Mouse (Mus musculus) MEL (cell line): ENCODE measurements at regions not wholly inside any gene's neighbourhood (a gene's known extent, or its start where the extent isn't known, plus 50 kb on each side); places are given as distances from the start of the nearest gene placed in this dataset.

Experiments used
- DNase-seq: peaks from one replicate; pipeline ENCODE4 v3.0.0; 2011; ENCODE audit warnings: low read depth, low spot score
- H3K27ac ChIP-seq: 2 replicates; pipeline ENCODE4 v1.5.1; 2012; ENCODE audit warnings: low read depth, mild to moderate bottlenecking, control low read depth, low read length, moderate library complexity; ENCODE audit not compliant: control insufficient read depth
- H3K27me3 ChIP-seq, 2 experiments: fragments of 150-350 bp in 1 of 2; sonication (generic) in 1 of 2; 2 replicates each; pipeline ENCODE4 v1.6.1; 2012; ENCODE audit warnings: low read length in 2 of 2, mild to moderate bottlenecking in 2 of 2, improper control_type of control experiment in 1 of 2, moderate library complexity in 1 of 2; ENCODE audit not compliant: insufficient read depth in 2 of 2, control insufficient read depth in 1 of 2
- H3K36me3 ChIP-seq, 2 experiments: 2 replicates each; pipeline ENCODE4 v1.6.1; 2012 to 2014; ENCODE audit warnings: low read length in 2 of 2, improper control_type of control experiment in 1 of 2, inconsistent platforms in 1 of 2, mild to moderate bottlenecking in 1 of 2; ENCODE audit not compliant: insufficient read depth in 2 of 2, control insufficient read depth in 1 of 2
- H3K4me1 ChIP-seq, 2 experiments: fragments of 150-350 bp in 1 of 2; sonication (generic) in 1 of 2; 2 replicates each; pipeline ENCODE4 v1.6.1; 2012; ENCODE audit warnings: low read length in 2 of 2, improper control_type of control experiment in 1 of 2, mild to moderate bottlenecking in 1 of 2; ENCODE audit not compliant: insufficient read depth in 2 of 2, control insufficient read depth in 1 of 2
- H3K4me3 ChIP-seq, 2 experiments: fragments of 150-350 bp in 1 of 2; sonication (generic) in 1 of 2; 2 replicates each; pipeline ENCODE4 v1.5.1; 2012; ENCODE audit warnings: low read depth in 2 of 2, low read length in 2 of 2, mild to moderate bottlenecking in 2 of 2, moderate library complexity in 2 of 2, control low read depth in 1 of 2, improper control_type of control experiment in 1 of 2; ENCODE audit not compliant: control insufficient read depth in 1 of 2, insufficient read depth in 1 of 2
- H3K79me2 ChIP-seq: 2 replicates; pipeline ENCODE4 v1.6.1; 2012; ENCODE audit warnings: mild to moderate bottlenecking, low read length, moderate library complexity; ENCODE audit not compliant: control insufficient read depth, poor library complexity, insufficient read depth
- H3K9ac ChIP-seq: 2 replicates; pipeline ENCODE4 v1.6.1; 2012; ENCODE audit warnings: low read depth, mild to moderate bottlenecking, control low read depth, low read length, moderate library complexity; ENCODE audit not compliant: control insufficient read depth, poor library complexity, severe bottlenecking
- H3K9me3 ChIP-seq: fragments of 150-350 bp; sonication (generic); replicated peaks from 2 replicates; pipeline ENCODE4 v1.6.1; 2012; ENCODE audit warnings: mild to moderate bottlenecking, low read length, improper control_type of control experiment, moderate library complexity; ENCODE audit not compliant: insufficient read depth
- CHD1 ChIP-seq: IDR thresholded peaks from 2 replicates; pipeline ENCODE4 v1.6.1; 2012; ENCODE audit warnings: low read depth, mild to moderate bottlenecking, inconsistent platforms, low read length, improper control_type of control experiment
- CTCF ChIP-seq, 3 experiments: IDR thresholded peaks in 2 of 3; conservative IDR thresholded peaks in 1 of 3; 2 replicates each; pipeline ENCODE4 v1.5.1; 2011 to 2012; ENCODE audit warnings: low read length in 3 of 3, low read depth in 2 of 3, mild to moderate bottlenecking in 2 of 3, improper control_type of control experiment in 1 of 3, inconsistent platforms in 1 of 3, mixed read lengths in 1 of 3, moderate library complexity in 1 of 3; ENCODE audit not compliant: control insufficient read depth in 1 of 3, insufficient read depth in 1 of 3, poor library complexity in 1 of 3, severe bottlenecking in 1 of 3
- GABPA ChIP-seq: IDR thresholded peaks from 2 replicates; pipeline ENCODE4 v1.6.1; 2012; ENCODE audit warnings: low read depth, mild to moderate bottlenecking, inconsistent platforms, low read length, improper control_type of control experiment, moderate library complexity
- JUND ChIP-seq: IDR thresholded peaks from 2 replicates; pipeline ENCODE4 v1.6.1; 2011; ENCODE audit warnings: low read depth, mild to moderate bottlenecking, improper control_type of control experiment, low read length
- MAX ChIP-seq: IDR thresholded peaks from 2 replicates; pipeline ENCODE4 v1.6.1; 2011; ENCODE audit warnings: low read length, improper control_type of control experiment
- NRF1 ChIP-seq: IDR thresholded peaks from 2 replicates; pipeline ENCODE4 v1.6.1; 2014; ENCODE audit warnings: low read depth, mild to moderate bottlenecking, inconsistent platforms, low read length, improper control_type of control experiment, moderate library complexity; ENCODE audit not compliant: poor library complexity, insufficient read depth, severe bottlenecking
- POLR2AphosphoS5 ChIP-seq: IDR thresholded peaks from 2 replicates; pipeline ENCODE4 v1.6.1; 2012; ENCODE audit warnings: low read depth, borderline replicate concordance, mild to moderate bottlenecking, inconsistent platforms, low read length, moderate library complexity, mixed read lengths
- SIN3A ChIP-seq: IDR thresholded peaks from 2 replicates; pipeline ENCODE4 v1.6.1; 2012; ENCODE audit warnings: low read length, improper control_type of control experiment, inconsistent platforms
- SMC3 ChIP-seq: IDR thresholded peaks from 2 replicates; pipeline ENCODE4 v1.6.1; 2011; ENCODE audit warnings: low read depth, low read length, improper control_type of control experiment
- TBP ChIP-seq: IDR thresholded peaks from 2 replicates; pipeline ENCODE4 v1.8.0; 2011; ENCODE audit warnings: low read depth, low read length, improper control_type of control experiment
- UBTF ChIP-seq: IDR thresholded peaks from 2 replicates; pipeline ENCODE4 v1.6.1; 2012; ENCODE audit warnings: low read depth, mild to moderate bottlenecking, inconsistent platforms, low read length, improper control_type of control experiment, moderate library complexity, borderline replicate concordance; ENCODE audit not compliant: insufficient read depth
- USF1 ChIP-seq: IDR thresholded peaks from 2 replicates; pipeline ENCODE4 v1.6.1; 2014; ENCODE audit warnings: low read depth, mild to moderate bottlenecking, inconsistent platforms, low read length, improper control_type of control experiment, moderate library complexity
- USF2 ChIP-seq, 2 experiments: IDR thresholded peaks; 2 replicates each; pipeline ENCODE4 v1.6.1; 2011 to 2012; ENCODE audit warnings: improper control_type of control experiment in 2 of 2, low read length in 2 of 2, borderline replicate concordance in 1 of 2, inconsistent platforms in 1 of 2, low read depth in 1 of 2, mild to moderate bottlenecking in 1 of 2; ENCODE audit not compliant: insufficient read depth in 1 of 2
- ZNF384 ChIP-seq: IDR thresholded peaks from 2 replicates; pipeline ENCODE4 v1.6.1; 2012; ENCODE audit warnings: low read depth, mild to moderate bottlenecking, inconsistent platforms, low read length, improper control_type of control experiment

- H3K4me1 ChIP-seq: no peaks in the 10 kb centered on the region
- no peak overlapping the region for H3K9ac ChIP-seq
- 0 out of 6 replicates have a peak, but pooled peaks of 1 of the 3 experiments have one; percentile 12 for TF ChIP-seq CTCF (IDR thresholded peaks at IDR 0.05 in 2 of 3, conservative IDR thresholded peaks at IDR 0.05 in 1 of 3; ENCODE audit: control insufficient read depth in 1 of 3, insufficient read depth in 1 of 3, low read depth in 2 of 3, low read length in 3 of 3, poor library complexity in 1 of 3, severe bottlenecking in 1 of 3)
- no peak for TF ChIP-seq SMC3
- TF ChIP-seq TBP: no peak
These were observed 255.8 kb upstream of the Gpr149 start for GRCm38 (mm10) chr3:62860731-62861130.

GRCm38 (mm10) chr3:62835695-62836476 is 230.9 kb upstream of the Gpr149 start:
- Histone ChIP-seq H3K9ac (no peak overlapping the region), H3K79me2 (no peaks in the 10 kb centered on the region), H3K4me1 (no peaks in the 10 kb centered on the region), H3K9me3 (no peaks in the 10 kb centered on the region), H3K36me3 (no peaks in the 10 kb centered on the region)
- no peak for DNase-seq
- TF ChIP-seq SIN3A: no peak
- no peak for TF ChIP-seq JUND
- TF ChIP-seq ZNF384: no peak
- TF ChIP-seq, all 39 proteins: peak for 0
- Histone ChIP-seq H3K27me3 (no peaks in the 10 kb centered on the region), H3K4me3 (no peak overlapping the region), H3K27ac (no peak overlapping the region)

More at GRCm38 (mm10) chr3:62860731-62861130, 255.8 kb upstream of the Gpr149 start:
- H3K27ac ChIP-seq: no peak overlapping the region
- H3K36me3 ChIP-seq: no peaks in the 10 kb centered on the region
- no peak for DNase-seq
- no peaks in the 10 kb centered on the region for H3K27me3 ChIP-seq
- no peaks in the 10 kb centered on the region for H3K9me3 ChIP-seq
- no peaks in the 10 kb centered on the region for H3K79me2 ChIP-seq
- H3K4me3 ChIP-seq: no peak overlapping the region

GRCm38 (mm10) chr3:62823892-62824291 is 219.0 kb upstream of the Gpr149 start:
- Histone ChIP-seq H3K36me3 (no peaks in the 10 kb centered on the region), H3K9ac (no peak overlapping the region), H3K4me3 (no peak overlapping the region), H3K9me3 (no peaks in the 10 kb centered on the region), H3K27ac (no peak overlapping the region)
- no peak for DNase-seq
- TF ChIP-seq NRF1 (no peak), USF1 (no peak), MAX (no peak), ZNF384 (no peak), GABPA (no peak), CHD1 (no peak), USF2 (IDR thresholded peaks at IDR 0.05; ENCODE audit: borderline replicate concordance in 1 of 2, insufficient read depth in 1 of 2, low read depth in 1 of 2, low read length in 2 of 2) (no peak), POLR2AphosphoS5 (no peak), UBTF (no peak), SMC3 (no peak)
- TF ChIP-seq, all 39 proteins: peak for 0
- H3K79me2 ChIP-seq: no peaks in the 10 kb centered on the region
- H3K4me1 ChIP-seq: no peaks in the 10 kb centered on the region
- no peaks in the 10 kb centered on the region for H3K27me3 ChIP-seq
